Mouse (Mus musculus) adrenal gland, postnatal 4 days (tissue): ENCODE measurements around the gene Kcnk13. TPM values are rescaled to one million over a fixed set of nuclear protein-coding genes. Genes with fewer than 3 reads are reported as not detected.
"Not testable (repeated sequence)": the region's sequence is repeated elsewhere in the genome, so short reads cannot be mapped to it uniquely, and the experiment has no call there.

Source experiments
- DNase-seq, 2 experiments: peaks; one replicate each; pipeline ENCODE4 v3.0.0; 2021 to 2022; ENCODE audit warnings: low spot score in 2 of 2, mixed read lengths in 2 of 2
- total RNA-seq, 2 experiments: library from RNA; stranded (reverse); gene quantifications; 2 replicates each; pipeline ENCODE4 v1.2.3; 2021

Gene Kcnk13
- total RNA-seq, 2 experiments from 2014 or later = 1.6 to 1.8 TPM

- DNase-seq = no peak
Observed at GRCm38 (mm10) chr12:99965203-99966115, 1.2 kb downstream of the Kcnk13 start.

GRCm38 (mm10) chr12:99966116-99966770, 1.9 kb downstream of the Kcnk13 start:
- no peak for DNase-seq

GRCm38 (mm10) chr12:99966881-99967363, 2.6 kb downstream of the Kcnk13 start:
- no peak for DNase-seq

- no peak for DNase-seq
Observed at GRCm38 (mm10) chr12:99969906-99970305, 5.6 kb downstream of the Kcnk13 start.

GRCm38 (mm10) chr12:99971205-99971894, 7.1 kb downstream of the Kcnk13 start:
- DNase-seq = not testable (repeated sequence)

- no peak for DNase-seq
Observed at GRCm38 (mm10) chr12:99972825-99973224, 8.5 kb downstream of the Kcnk13 start.

- no peak for DNase-seq
Observed at GRCm38 (mm10) chr12:99973659-99974058, 9.4 kb downstream of the Kcnk13 start.

GRCm38 (mm10) chr12:99979541-99979940, 15.2 kb downstream of the Kcnk13 start:
- no peak for DNase-seq

GRCm38 (mm10) chr12:99986797-99987196, 22.5 kb downstream of the Kcnk13 start:
- DNase-seq = no peak

GRCm38 (mm10) chr12:99988144-99988543, 23.8 kb downstream of the Kcnk13 start:
- no peak for DNase-seq

GRCm38 (mm10) chr12:99992362-99992862, 28.1 kb downstream of the Kcnk13 start:
- no peak for DNase-seq

- no peak for DNase-seq
Observed at GRCm38 (mm10) chr12:99993146-99993890, 29.0 kb downstream of the Kcnk13 start.

GRCm38 (mm10) chr12:99995951-99996350, 31.7 kb downstream of the Kcnk13 start:
- no peak for DNase-seq

- no peak for DNase-seq
Observed at GRCm38 (mm10) chr12:99999726-100000125, 35.4 kb downstream of the Kcnk13 start.

- no peak for DNase-seq
Observed at GRCm38 (mm10) chr12:100000381-100000780, 36.1 kb downstream of the Kcnk13 start.

GRCm38 (mm10) chr12:100001246-100001645, 36.9 kb downstream of the Kcnk13 start:
- DNase-seq = no peak

GRCm38 (mm10) chr12:100001910-100002309, 37.6 kb downstream of the Kcnk13 start:
- DNase-seq = no peak

GRCm38 (mm10) chr12:100002914-100003587, 38.8 kb downstream of the Kcnk13 start:
- DNase-seq = no peak

GRCm38 (mm10) chr12:100005285-100005684, 41.0 kb downstream of the Kcnk13 start:
- DNase-seq = no peak

GRCm38 (mm10) chr12:100006681-100007080, 42.4 kb downstream of the Kcnk13 start:
- DNase-seq = no peak
